Mouse (Mus musculus) brain, embryonic 14.5 days (tissue): Measurements from ENCODE around the gene Stub1. TPM values are rescaled to one million over a fixed set of nuclear protein-coding genes. Genes with fewer than 3 reads are reported as not detected.
A peak's percentile ranks its signal among the peaks of the same experiment; 100 is the strongest.

Experiments used
- DNase-seq: peaks from one replicate; pipeline ENCODE4 v3.0.0-alpha.2; 2011; ENCODE audit warnings: low read depth
- CTCF ChIP-seq: fragments of 200-500 bp; IDR thresholded peaks from 2 replicates; pipeline ENCODE4 v1.5.1; 2012; ENCODE audit warnings: inconsistent platforms, mild to moderate bottlenecking, moderate library complexity, borderline replicate concordance; ENCODE audit not compliant: insufficient read depth, insufficient read length; ENCODE audit errors: extremely low read depth
- POLR2A ChIP-seq: fragments of 200-500 bp; IDR thresholded peaks from 2 replicates; pipeline ENCODE4 v1.6.1; 2012; ENCODE audit warnings: mild to moderate bottlenecking, inconsistent platforms, borderline replicate concordance; ENCODE audit not compliant: poor library complexity, insufficient read depth, insufficient read length, severe bottlenecking; ENCODE audit errors: extremely low read depth
- polyA plus RNA-seq: library from polyadenylated mRNA; depleted of rRNA; stranded (reverse); fragments of >200 nt; gene quantifications from 2 replicates; pipeline ENCODE4 v1.2.3, GENCODE M21; 2012; rRNA removed

Stub1 gene
- 252 and 308 TPM in 2 replicates for polyA plus RNA-seq

- TF ChIP-seq POLR2A (no peak), CTCF (no peak)
- peak; percentile 93 for DNase-seq
These were observed at the start of gene Stub1 for GRCm38 (mm10) chr17:25833291-25833663. Stub1 (minus strand) TSS chr17:25833404.

GRCm38 (mm10) chr17:25882306-25882705 is 49.1 kb upstream of the Stub1 start:
- no peak for DNase-seq
- TF ChIP-seq CTCF: no peak
- TF ChIP-seq POLR2A: no peak

- no peak for DNase-seq
- TF ChIP-seq CTCF (no peak), POLR2A (no peak)
These were observed 48.5 kb upstream of the Stub1 start for GRCm38 (mm10) chr17:25881691-25882090.

- TF ChIP-seq POLR2A (no peak), CTCF (no peak)
- no peak for DNase-seq
These were observed 47.9 kb upstream of the Stub1 start for GRCm38 (mm10) chr17:25880913-25881641.

GRCm38 (mm10) chr17:25880196-25880910 is 47.1 kb upstream of the Stub1 start, which contains the start of gene Wfikkn1:
Wfikkn1 (minus strand) TSS chr17:25880858.
- no peak for DNase-seq
- TF ChIP-seq CTCF: no peak
- no peak for TF ChIP-seq POLR2A

GRCm38 (mm10) chr17:25879750-25880149 is 46.5 kb upstream of the Stub1 start:
- no peak for TF ChIP-seq POLR2A
- TF ChIP-seq CTCF: no peak
- DNase-seq: no peak

GRCm38 (mm10) chr17:25879261-25879660 is 46.1 kb upstream of the Stub1 start:
- TF ChIP-seq CTCF: peak; percentile 48; the same call in 1 of the 2 replicates
- no peak for TF ChIP-seq POLR2A
- DNase-seq: no peak

- DNase-seq: no peak
- no peak for TF ChIP-seq CTCF
- no peak for TF ChIP-seq POLR2A
These were observed 45.5 kb upstream of the Stub1 start for GRCm38 (mm10) chr17:25878611-25879180.

- no peak for TF ChIP-seq POLR2A
- no peak for TF ChIP-seq CTCF
- DNase-seq: no peak
These were observed 44.8 kb upstream of the Stub1 start for GRCm38 (mm10) chr17:25877741-25878610.

- no peak for TF ChIP-seq POLR2A
- TF ChIP-seq CTCF: no peak
- DNase-seq: no peak
These were observed 43.8 kb upstream of the Stub1 start for GRCm38 (mm10) chr17:25877025-25877424.
